Mouse (Mus musculus) splenic B cell, adult 2 months (primary cell): ENCODE data around the gene Tank.

Experiments used
- DNase-seq: peaks from one replicate; pipeline ENCODE4 v3.0.0-alpha.2; 2011; ENCODE audit warnings: low read depth, low spot score
- H3K27me3 ChIP-seq: 2 replicates; pipeline ENCODE4 v1.6.1; 2012; ENCODE audit warnings: mild to moderate bottlenecking, low read length, moderate library complexity, mixed read lengths; ENCODE audit not compliant: control insufficient read depth, poor library complexity, insufficient read depth, severe bottlenecking
- H3K36me3 ChIP-seq: 2 replicates; pipeline ENCODE4 v1.6.1; 2012; ENCODE audit warnings: mild to moderate bottlenecking, low read length, moderate library complexity, mixed read lengths; ENCODE audit not compliant: control insufficient read depth, poor library complexity, insufficient read depth, severe bottlenecking

Tank gene

DNA sequence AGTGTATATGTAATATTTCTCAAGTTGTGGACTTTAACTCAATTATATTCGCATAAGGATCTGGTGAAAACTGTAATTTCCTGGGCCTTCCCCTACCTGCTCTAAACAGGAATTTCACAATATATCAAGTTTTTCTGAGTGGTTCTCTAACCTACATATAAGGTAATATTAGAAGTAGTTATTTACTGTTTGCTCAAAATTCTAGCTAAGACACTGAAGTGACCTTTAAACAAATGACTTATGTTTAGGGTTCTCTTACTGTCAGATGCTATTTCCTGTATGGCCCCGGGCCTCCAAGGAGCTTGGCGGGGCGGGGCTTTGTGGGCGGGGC, 14.3 kb downstream of the Tank start:
- no peaks in the 10 kb centered on the region for H3K27me3 ChIP-seq
- DNase-seq, result no peak
- H3K36me3 ChIP-seq, result 0 out of 2 replicates have a peak, but pooled peaks cover 4% of the 10 kb centered on the region

GRCm38 (mm10) chr2:61593030-61593811, 14.8 kb downstream of the Tank start:
- H3K36me3 ChIP-seq, result 0 out of 2 replicates have a peak, but pooled peaks cover 2% of the 10 kb centered on the region
- DNase-seq, result peak; percentile 95
- H3K27me3 ChIP-seq, result no peaks in the 10 kb centered on the region

DNA sequence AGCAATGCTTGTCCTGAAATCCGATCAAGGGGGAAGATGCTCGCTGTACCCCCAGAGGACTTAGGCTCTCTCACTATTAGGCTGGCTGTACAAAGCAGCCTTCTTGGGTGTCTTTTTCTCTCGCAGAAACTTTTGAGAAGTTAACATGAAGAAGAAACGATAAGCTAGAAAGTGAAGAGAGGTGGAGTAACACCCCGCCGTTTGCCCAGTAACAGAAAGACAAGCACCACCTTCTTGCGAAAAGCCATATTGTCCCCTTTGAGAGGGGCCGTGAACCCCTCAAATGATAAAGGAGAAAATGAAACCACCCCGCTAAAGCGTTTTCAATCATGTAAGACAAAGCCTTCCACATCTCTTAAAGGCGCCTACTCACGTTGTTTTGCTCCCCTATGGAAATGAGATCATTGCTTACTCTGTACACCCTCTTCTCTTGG, 15.5 kb downstream of the Tank start:
- no peaks in the 10 kb centered on the region for H3K27me3 ChIP-seq
- peak; percentile 54 for DNase-seq
- H3K36me3 ChIP-seq, result no peaks in the 10 kb centered on the region

DNA sequence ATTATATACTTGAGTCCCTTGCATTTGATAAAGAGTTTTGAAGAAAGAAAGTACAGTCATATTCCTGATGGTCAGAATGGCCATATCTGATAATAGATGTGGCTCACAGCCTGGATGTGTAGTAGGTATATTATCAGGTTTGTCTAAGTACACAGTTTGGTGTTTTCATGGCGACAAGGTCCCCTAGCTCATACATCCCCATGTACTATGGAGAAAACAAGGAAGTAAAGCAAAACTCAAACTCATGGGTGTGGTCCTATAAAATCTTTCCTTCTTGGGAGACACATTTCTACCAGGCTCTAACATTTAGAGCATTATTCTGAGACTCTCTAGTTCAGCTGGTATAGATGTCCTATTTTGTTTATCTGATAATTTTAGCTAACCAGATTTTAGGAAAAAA, 21.3 kb downstream of the Tank start:
- no peak for DNase-seq
- H3K27me3 ChIP-seq, result no peaks in the 10 kb centered on the region
- no peaks in the 10 kb centered on the region for H3K36me3 ChIP-seq

DNA sequence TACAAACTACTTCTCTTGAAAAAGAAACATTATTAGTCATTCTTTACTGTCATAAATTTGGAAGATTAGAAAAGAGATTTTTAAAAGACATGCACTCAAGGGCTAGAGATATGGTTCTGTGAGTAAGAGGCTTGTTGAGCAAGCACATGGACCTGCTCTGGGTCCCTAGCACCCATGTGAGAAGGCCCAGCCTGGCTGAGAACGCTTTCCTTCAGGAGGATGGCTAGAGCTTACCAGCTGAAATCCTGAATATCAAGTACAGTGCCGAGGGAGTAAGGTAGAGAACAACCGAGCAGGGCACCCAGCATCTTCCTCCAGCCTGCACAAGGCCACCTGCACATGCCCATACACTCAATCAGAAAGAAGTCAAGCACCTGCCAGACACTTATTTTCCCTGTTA, 25.1 kb downstream of the Tank start:
- H3K27me3 ChIP-seq, result no peaks in the 10 kb centered on the region
- no peak for DNase-seq
- no peaks in the 10 kb centered on the region for H3K36me3 ChIP-seq

DNA sequence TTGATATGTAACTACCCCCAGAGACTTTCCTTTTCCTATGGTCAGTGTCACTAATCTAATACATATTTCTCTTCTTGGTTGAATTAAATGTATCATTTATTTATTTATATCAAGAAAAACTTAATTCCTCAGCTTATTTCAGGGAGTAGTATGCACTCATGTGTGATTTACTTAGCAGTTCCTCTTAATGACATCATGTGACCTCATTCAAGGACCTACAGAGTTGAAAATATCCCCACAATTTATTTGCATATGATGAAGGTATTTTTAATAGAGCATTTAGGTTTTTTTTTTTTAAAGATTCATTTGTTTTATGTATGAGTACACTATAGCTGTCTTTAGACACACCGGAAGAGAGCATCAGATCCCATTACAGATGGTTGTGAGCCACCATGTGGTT, 28.6 kb downstream of the Tank start:
- DNase-seq, result peak; percentile 59
- Histone ChIP-seq H3K27me3 (no peaks in the 10 kb centered on the region), H3K36me3 (no peaks in the 10 kb centered on the region)

GRCm38 (mm10) chr2:61623996-61624395, 45.6 kb downstream of the Tank start:
- no peak for DNase-seq
- H3K27me3 ChIP-seq, result no peaks in the 10 kb centered on the region
- peaks cover 11% of the 10 kb centered on the region; the same call in 1 of the 2 replicates for H3K36me3 ChIP-seq

- H3K27me3 ChIP-seq, result no peaks in the 10 kb centered on the region
- H3K36me3 ChIP-seq, result peaks cover 6% of the 10 kb centered on the region; the same call in 1 of the 2 replicates
- no peak for DNase-seq
Observed at GRCm38 (mm10) chr2:61630864-61631555, 52.6 kb downstream of the Tank start.

DNA sequence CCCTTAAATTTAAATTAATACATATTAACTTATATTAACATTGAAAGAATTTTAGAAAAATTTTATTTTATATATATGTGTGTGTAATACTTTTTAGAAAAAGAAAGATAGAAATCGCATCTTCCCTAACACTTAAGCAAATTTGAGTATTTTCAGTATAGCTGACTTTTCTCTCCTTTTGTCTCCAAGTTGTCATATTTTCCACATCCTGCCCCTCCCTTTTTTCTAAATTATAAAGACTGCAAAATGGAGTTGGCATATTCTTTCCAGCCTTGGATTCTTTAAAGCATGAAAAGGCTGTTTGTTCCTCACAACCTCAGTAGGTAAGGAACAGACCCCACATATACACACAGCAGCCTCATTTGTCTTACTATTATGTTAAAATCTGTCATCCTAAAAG, 56.7 kb downstream of the Tank start:
- DNase-seq, result no peak
- Histone ChIP-seq H3K36me3 (peaks cover 5% of the 10 kb centered on the region; the same call in 1 of the 2 replicates), H3K27me3 (no peaks in the 10 kb centered on the region)

DNA sequence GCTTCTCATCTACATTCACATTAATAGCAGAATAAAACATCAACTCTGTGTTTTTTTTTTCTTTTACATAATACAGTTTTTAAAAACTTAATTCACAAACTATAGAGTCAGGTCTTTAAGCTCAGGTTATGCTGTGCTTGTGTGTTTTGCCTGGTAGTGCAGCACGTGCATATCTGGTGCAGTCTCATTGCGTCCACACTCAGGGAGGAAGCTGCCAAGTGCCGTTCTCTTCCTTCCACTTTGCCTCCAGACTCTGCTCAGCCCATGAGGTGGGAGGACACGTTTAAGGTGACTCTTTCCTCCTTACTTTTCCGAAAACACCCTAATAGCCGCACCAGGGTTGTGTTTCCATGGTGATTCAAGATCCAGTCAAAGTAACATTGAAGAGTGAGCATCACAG, 59.8 kb downstream of the Tank start:
- Histone ChIP-seq H3K36me3 (peaks cover 4% of the 10 kb centered on the region; the same call in 1 of the 2 replicates), H3K27me3 (no peaks in the 10 kb centered on the region)
- no peak for DNase-seq

DNA sequence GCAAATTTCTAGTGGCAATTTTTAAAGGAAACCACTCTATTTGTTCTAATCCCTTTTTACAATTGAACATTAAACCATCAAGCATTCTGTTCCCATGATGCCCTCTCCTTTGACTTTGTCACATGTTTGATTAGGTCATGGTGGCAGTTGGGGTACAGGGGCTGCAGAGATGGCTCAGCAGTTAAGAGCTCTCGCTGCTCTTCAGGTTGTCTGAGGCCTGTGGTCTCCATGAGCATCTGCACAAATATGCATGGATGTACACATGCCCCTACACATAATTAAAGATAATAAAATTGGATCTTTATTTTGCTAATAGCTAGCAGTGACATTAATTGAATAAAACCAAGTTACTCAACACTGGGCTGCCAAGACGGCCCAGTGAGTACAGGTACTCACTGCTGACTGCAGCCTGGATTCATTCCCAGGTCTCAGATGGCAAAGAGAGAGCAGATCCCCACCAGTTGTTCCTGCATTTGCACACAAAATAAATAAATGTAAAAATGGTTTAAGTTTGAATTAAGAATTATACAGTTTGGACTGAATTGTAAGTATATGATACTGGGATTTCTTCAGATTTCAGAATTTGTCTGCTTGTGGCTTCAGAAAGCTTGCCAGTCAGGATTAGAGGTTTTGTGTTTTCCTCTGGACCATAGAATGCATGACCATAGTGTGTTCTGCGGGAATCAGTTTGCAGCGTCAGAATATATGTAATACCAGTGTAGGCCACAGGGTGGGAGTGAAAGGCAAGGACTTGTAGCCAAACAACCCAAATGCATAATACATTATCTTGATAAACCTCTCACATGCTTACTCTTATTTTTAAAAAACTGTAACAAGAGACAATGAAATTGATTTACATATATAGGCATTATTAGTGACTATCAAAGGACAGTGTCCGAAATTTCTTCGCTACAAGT, 64.3 kb downstream of the Tank start:
- Histone ChIP-seq H3K27me3 (no peaks in the 10 kb centered on the region), H3K36me3 (peaks cover 9% of the 10 kb centered on the region; the same call in 1 of the 2 replicates)
- DNase-seq, result peak; percentile 64

DNA sequence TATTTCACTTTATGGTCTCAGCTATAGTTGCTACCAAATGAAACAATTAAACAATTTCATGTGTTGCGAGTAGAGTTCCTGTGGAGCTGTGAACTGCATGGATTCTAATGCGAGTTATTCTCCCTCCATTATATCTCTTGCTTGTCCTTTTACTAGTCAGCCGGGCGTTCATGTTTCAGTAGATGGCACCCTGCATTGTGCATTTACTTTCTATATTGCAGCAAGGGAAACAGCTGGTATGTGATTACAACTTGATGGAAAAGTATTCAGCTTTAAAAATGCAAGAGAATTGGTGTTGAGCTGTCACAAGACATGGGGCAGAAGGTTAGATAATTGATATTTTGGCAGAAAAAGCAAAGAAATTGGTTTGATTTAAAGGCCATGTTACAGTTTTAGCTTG, 72.8 kb downstream of the Tank start:
- H3K36me3 ChIP-seq, result peaks cover 26% of the 10 kb centered on the region
- DNase-seq, result no peak
- no peaks in the 10 kb centered on the region for H3K27me3 ChIP-seq

GRCm38 (mm10) chr2:61651640-61652039, 73.3 kb downstream of the Tank start:
- H3K36me3 ChIP-seq, result peaks cover 24% of the 10 kb centered on the region
- H3K27me3 ChIP-seq, result peaks cover 3% of the 10 kb centered on the region; the same call in 1 of the 2 replicates
- DNase-seq, result no peak

- peaks cover 5% of the 10 kb centered on the region for H3K27me3 ChIP-seq
- DNase-seq, result no peak
- H3K36me3 ChIP-seq, result peaks cover 13% of the 10 kb centered on the region; the same call in 1 of the 2 replicates
Observed at GRCm38 (mm10) chr2:61655046-61655381, 76.6 kb downstream of the Tank start.
